Mouse (Mus musculus): ENCODE measurements around the gene Sidt1. TPM values are rescaled to one million over a fixed set of nuclear protein-coding genes. Genes with fewer than 3 reads are reported as not detected.

The Sidt1 gene
- total RNA-seq, 2 experiments from 2014 or later: 0.08 to 0.11 TPM

DNA sequence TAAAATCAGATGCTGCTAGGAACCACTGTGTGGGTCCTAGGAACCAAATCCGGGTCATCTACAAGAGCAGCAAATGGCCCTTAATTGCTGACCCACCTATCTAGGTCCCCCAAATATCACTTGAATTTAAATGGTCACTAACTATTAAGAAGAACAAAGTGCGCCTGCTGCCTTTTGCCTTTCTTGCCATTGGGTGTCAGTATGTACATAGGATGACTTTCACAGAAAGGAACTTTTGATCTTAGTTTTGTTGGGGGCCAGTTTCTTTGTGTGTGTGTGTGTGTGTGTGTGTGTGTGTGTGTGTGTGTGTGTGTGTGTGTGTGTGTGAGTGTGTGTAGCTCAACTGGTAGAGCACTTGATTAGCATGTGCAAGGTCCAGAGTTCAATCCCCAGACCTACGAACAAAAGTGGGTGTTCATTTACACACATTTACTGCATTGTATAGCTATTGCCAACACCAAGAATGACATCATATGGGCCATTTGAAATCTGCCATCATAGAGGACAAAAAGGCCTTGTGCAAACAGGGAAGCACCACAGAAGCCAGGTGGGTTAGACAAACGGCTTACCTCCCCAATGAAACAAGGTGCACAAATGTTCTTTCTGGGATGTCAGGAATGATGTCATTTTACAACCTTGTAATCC lies 43.9 kb downstream of the Sidt1 start:
- Histone ChIP-seq H3K4me3 (no peak overlapping the region), H3K27ac (no peak overlapping the region)
- no peak for DNase-seq
- intact Hi-C loops (cut with DNase I): no loop called here
- no peak for TF ChIP-seq CTCF (IDR thresholded peaks at IDR 0.05)

- no peak for DNase-seq
- Histone ChIP-seq H3K27ac (no peak overlapping the region), H3K4me3 (no peak overlapping the region)
- intact Hi-C loops (cut with DNase I): no loop called here
- no peak for TF ChIP-seq CTCF (IDR thresholded peaks at IDR 0.05)
These were observed 45.5 kb downstream of the Sidt1 start for GRCm38 (mm10) chr16:44287356-44287950.

- intact Hi-C loops (cut with DNase I): no loop called here
These were observed 50.2 kb downstream of the Sidt1 start for GRCm38 (mm10) chr16:44282614-44283325.

GRCm38 (mm10) chr16:44282036-44282435 lies 51.0 kb downstream of the Sidt1 start:
- TF ChIP-seq CTCF (IDR thresholded peaks at IDR 0.05): no peak
- intact Hi-C loops (cut with DNase I): no loop called here
- Histone ChIP-seq H3K4me3 (no peak overlapping the region), H3K27ac (no peak overlapping the region)
- no peak for DNase-seq

More at GRCm38 (mm10) chr16:44282614-44283325, 50.2 kb downstream of the Sidt1 start:
- DNase-seq: no peak
- no peak overlapping the region for H3K27ac ChIP-seq
- no peak for TF ChIP-seq CTCF (IDR thresholded peaks at IDR 0.05)
- no peak overlapping the region for H3K4me3 ChIP-seq

GRCm38 (mm10) chr16:44280806-44281205 lies 52.2 kb downstream of the Sidt1 start:
- Histone ChIP-seq H3K27ac (no peak overlapping the region), H3K4me3 (no peak overlapping the region)
- no peak for DNase-seq
- TF ChIP-seq CTCF (IDR thresholded peaks at IDR 0.05): no peak
- intact Hi-C loops (cut with DNase I): no loop called here

GRCm38 (mm10) chr16:44277212-44277611 lies 55.8 kb downstream of the Sidt1 start:
- Histone ChIP-seq H3K4me3 (no peak overlapping the region), H3K27ac (no peak overlapping the region)
- no peak for TF ChIP-seq CTCF (IDR thresholded peaks at IDR 0.05)
- DNase-seq: no peak
- intact Hi-C loops (cut with DNase I): no loop called here

DNA sequence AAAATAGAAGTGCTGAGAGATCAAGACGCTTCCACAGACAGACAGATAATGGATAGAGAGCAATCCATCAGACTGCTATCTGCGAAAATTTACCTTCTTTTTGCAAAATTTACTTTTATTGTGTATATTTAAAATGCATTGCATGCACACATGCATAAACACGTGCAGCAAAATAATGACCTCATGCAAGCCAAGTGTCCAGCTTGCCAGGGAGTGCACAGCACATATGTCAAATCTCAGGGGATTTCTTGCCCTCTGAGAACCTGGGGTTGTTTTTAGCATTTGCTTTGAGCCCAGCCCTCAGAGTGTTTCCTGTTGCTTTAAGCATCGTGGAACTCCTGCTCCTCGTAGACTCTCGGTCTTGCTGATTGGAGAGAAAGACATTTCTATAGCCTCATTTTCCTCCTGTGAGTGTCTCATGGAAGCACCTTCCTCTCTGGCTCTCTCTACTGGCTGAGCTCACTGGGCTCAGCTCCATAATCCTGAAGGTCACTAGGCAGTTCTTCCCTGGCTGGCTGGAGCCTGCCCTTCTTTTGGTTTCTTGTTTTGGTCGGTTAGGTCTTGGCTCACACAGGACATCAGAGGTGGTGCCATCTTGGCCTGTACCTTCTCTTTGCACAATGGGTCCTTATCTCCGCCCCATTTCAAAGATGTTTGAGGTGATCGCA lies 61.5 kb downstream of the Sidt1 start:
- no peak for TF ChIP-seq CTCF (IDR thresholded peaks at IDR 0.05)
- H3K4me3 ChIP-seq: no peak overlapping the region; the same call in 1 of the 2 replicates
- peak; percentile 60 for DNase-seq
- intact Hi-C loops (cut with DNase I): no loop called here
- peak overlapping the region; percentile 62 for H3K27ac ChIP-seq

- TF ChIP-seq CTCF (IDR thresholded peaks at IDR 0.05): no peak
- DNase-seq: peak; percentile 52
- peak overlapping the region; percentile 62 for H3K27ac ChIP-seq
- intact Hi-C loops (cut with DNase I): no loop called here
- no peak overlapping the region for H3K4me3 ChIP-seq
These were observed 62.4 kb downstream of the Sidt1 start for GRCm38 (mm10) chr16:44270606-44271005.

GRCm38 (mm10) chr16:44269578-44269977 lies 63.4 kb downstream of the Sidt1 start:
- intact Hi-C loops (cut with DNase I): no loop called here
- no peak for TF ChIP-seq CTCF (IDR thresholded peaks at IDR 0.05)
- no peak overlapping the region for H3K4me3 ChIP-seq

GRCm38 (mm10) chr16:44268541-44269215 lies 64.3 kb downstream of the Sidt1 start:
- no peak for TF ChIP-seq CTCF (IDR thresholded peaks at IDR 0.05)
- no peak for DNase-seq
- Histone ChIP-seq H3K27ac (no peak overlapping the region), H3K4me3 (no peak overlapping the region)
- intact Hi-C loops (cut with DNase I): no loop called here

More at GRCm38 (mm10) chr16:44269578-44269977, 63.4 kb downstream of the Sidt1 start:
- DNase-seq: no peak
- H3K27ac ChIP-seq: 0 out of 2 replicates have a peak overlapping the region, but pooled peaks have one; percentile 2

DNA sequence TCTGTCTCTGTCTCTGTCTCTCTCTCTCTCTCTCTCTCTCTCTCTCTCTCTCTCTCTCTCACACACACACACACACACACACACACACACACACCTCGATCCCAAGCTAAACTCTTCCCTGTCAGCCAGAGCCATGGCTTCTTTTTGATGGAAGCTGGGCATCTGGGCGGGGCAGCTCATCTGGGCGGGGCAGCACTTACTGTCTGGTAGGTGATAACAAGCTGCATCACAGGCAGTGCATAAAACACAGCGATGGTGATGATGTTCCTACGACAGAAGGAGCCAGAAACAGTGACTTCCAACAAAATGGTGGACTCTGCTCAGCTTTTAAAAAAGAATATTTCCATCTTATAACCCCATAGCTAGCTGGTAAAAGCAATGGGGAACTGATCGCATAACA lies 67.4 kb downstream of the Sidt1 start:
- TF ChIP-seq CTCF (IDR thresholded peaks at IDR 0.05): no peak
- intact Hi-C loops (cut with DNase I): no loop called here
- Histone ChIP-seq H3K27ac (no peak overlapping the region), H3K4me3 (no peak overlapping the region)
- DNase-seq: no peak

- Histone ChIP-seq H3K27ac (no peak overlapping the region), H3K4me3 (no peak overlapping the region)
- intact Hi-C loops (cut with DNase I): no loop called here
- DNase-seq: no peak
- TF ChIP-seq CTCF (IDR thresholded peaks at IDR 0.05): no peak
These were observed 68.1 kb downstream of the Sidt1 start for GRCm38 (mm10) chr16:44264916-44265315.
